Mouse (Mus musculus) kidney, adult 2 months (tissue): ENCODE results near the gene Bmf. TPM values are rescaled to one million over a fixed set of nuclear protein-coding genes. Genes with fewer than 3 reads are reported as not detected.
A peak's percentile ranks its signal among the peaks of the same experiment; 100 is the strongest.

Experiments used
- DNase-seq: peaks from one replicate; pipeline ENCODE4 v3.0.0; 2021
- H3K27ac ChIP-seq: fragments of 200-500 bp; 2 replicates; pipeline ENCODE4 v1.5.1; 2012; ENCODE audit warnings: low read depth, low read length, control low read depth, inconsistent platforms; ENCODE audit not compliant: insufficient read depth
- H3K27me3 ChIP-seq: fragments of 200-500 bp; replicated peaks from 2 replicates; pipeline ENCODE4 v1.6.1; 2012; ENCODE audit warnings: mild to moderate bottlenecking, moderate library complexity, low read length, inconsistent platforms; ENCODE audit not compliant: control insufficient read depth, insufficient read depth
- H3K36me3 ChIP-seq: fragments of 200-500 bp; 2 replicates; pipeline ENCODE4 v1.6.1; 2012; ENCODE audit warnings: mild to moderate bottlenecking, moderate library complexity, low read length, inconsistent platforms; ENCODE audit not compliant: control insufficient read depth, insufficient read depth
- H3K4me1 ChIP-seq: fragments of 200-500 bp; 2 replicates; pipeline ENCODE4 v1.6.1; 2011; ENCODE audit warnings: low read length; ENCODE audit not compliant: control insufficient read depth, insufficient read depth
- H3K4me3 ChIP-seq: fragments of 200-500 bp; 2 replicates; pipeline ENCODE4 v1.5.1; 2011; ENCODE audit warnings: mild to moderate bottlenecking, low read depth, low read length, control low read depth; ENCODE audit not compliant: insufficient read depth
- CTCF ChIP-seq: fragments of 200-500 bp; conservative IDR thresholded peaks from 2 replicates; pipeline ENCODE4 v1.5.1; 2011; ENCODE audit warnings: low read depth, mild to moderate bottlenecking, control low read depth, low read length, moderate library complexity, mixed read lengths; ENCODE audit not compliant: insufficient read depth, insufficient read length
- POLR2A ChIP-seq: fragments of 200-500 bp; IDR thresholded peaks from one replicate; pipeline ENCODE4 v1.6.1; 2011; ENCODE audit warnings: low read depth, low read length, control low read depth
- WGBS: fragments of 180-500 bp; shearing (Covaris S2); methylation state at CpG from one replicate; pipeline ENCODE4 v1.1.7; 2018; 5-methylcytosine and 5-hydroxymethylcytosine counted together
- polyA plus RNA-seq: library from polyadenylated mRNA; depleted of rRNA; stranded (reverse); fragments of >200 nt; gene quantifications from 2 replicates; pipeline ENCODE4 v1.2.3, GENCODE M21; 2012; rRNA removed

The Bmf gene
- polyA plus RNA-seq, 1 experiment = 10.5 TPM

GRCm38 (mm10) chr2:118486933-118487332, 62.6 kb downstream of the Bmf start:
- H3K4me1 ChIP-seq = peaks cover 9% of the 10 kb centered on the region; the same call in 1 of the 2 replicates
- peak; percentile 87 for DNase-seq
- 18% methylated on average over 12 of the region's 12 CpGs for WGBS
- no peaks in the 10 kb centered on the region for H3K36me3 ChIP-seq
- no peak overlapping the region for H3K27ac ChIP-seq
- no peak overlapping the region for H3K4me3 ChIP-seq
- TF ChIP-seq CTCF = peak; percentile 97
- TF ChIP-seq POLR2A = no peak
- H3K27me3 ChIP-seq = no peaks in the 10 kb centered on the region

- H3K36me3 ChIP-seq = no peaks in the 10 kb centered on the region
- TF ChIP-seq CTCF = no peak
- TF ChIP-seq POLR2A = no peak
- H3K4me3 ChIP-seq = no peak overlapping the region
- no peaks in the 10 kb centered on the region for H3K27me3 ChIP-seq
- 74% methylated on average over 3 of the region's 3 CpGs for WGBS
- DNase-seq = no peak
- no peak overlapping the region for H3K27ac ChIP-seq
- H3K4me1 ChIP-seq = peaks cover 4% of the 10 kb centered on the region; the same call in 1 of the 2 replicates
These were observed 64.1 kb downstream of the Bmf start for GRCm38 (mm10) chr2:118485415-118485814.

- 83% methylated on average over 9 of the region's 9 CpGs for WGBS
- no peak overlapping the region for H3K27ac ChIP-seq
- TF ChIP-seq CTCF (no peak), POLR2A (no peak)
- H3K36me3 ChIP-seq = no peaks in the 10 kb centered on the region
- H3K4me3 ChIP-seq = no peak overlapping the region
- peaks cover 3% of the 10 kb centered on the region; the same call in 1 of the 2 replicates for H3K4me1 ChIP-seq
- no peak for DNase-seq
- H3K27me3 ChIP-seq = no peaks in the 10 kb centered on the region
These were observed 65.0 kb downstream of the Bmf start for GRCm38 (mm10) chr2:118484386-118484898.

GRCm38 (mm10) chr2:118483032-118483431, 66.5 kb downstream of the Bmf start:
- Histone ChIP-seq H3K36me3 (no peaks in the 10 kb centered on the region), H3K4me1 (peaks cover 7% of the 10 kb centered on the region; the same call in 1 of the 2 replicates), H3K27ac (no peak overlapping the region), H3K27me3 (no peaks in the 10 kb centered on the region), H3K4me3 (no peak overlapping the region)
- DNase-seq = no peak
- WGBS = 87% methylated on average over 5 of the region's 5 CpGs
- TF ChIP-seq POLR2A (no peak), CTCF (no peak)

- no peak for TF ChIP-seq POLR2A
- TF ChIP-seq CTCF = no peak
- WGBS = 95% methylated on average over 7 of the region's 7 CpGs
- no peak for DNase-seq
- Histone ChIP-seq H3K36me3 (no peaks in the 10 kb centered on the region), H3K4me1 (0 out of 2 replicates have a peak, but pooled peaks cover 3% of the 10 kb centered on the region), H3K27ac (no peak overlapping the region), H3K27me3 (no peaks in the 10 kb centered on the region), H3K4me3 (no peak overlapping the region)
These were observed 68.6 kb downstream of the Bmf start for GRCm38 (mm10) chr2:118480886-118481285.

GRCm38 (mm10) chr2:118479550-118479909, 70.0 kb downstream of the Bmf start, which contains the start of gene Srp14:
Gene Srp14 (minus strand): TSS chr2:118479711.
- peak within 1 kb of the TSS; percentile 86 for H3K4me3 ChIP-seq
- H3K27me3 ChIP-seq = no peaks in the 10 kb centered on the region
- H3K4me1 ChIP-seq = 0 out of 2 replicates have a peak, but pooled peaks cover 3% of the 10 kb centered on the region
- peak; percentile 96 for DNase-seq
- TF ChIP-seq CTCF = no peak
- no peak for TF ChIP-seq POLR2A
- no peaks in the 10 kb centered on the region for H3K36me3 ChIP-seq
- H3K27ac ChIP-seq = peak within 1 kb of the TSS; percentile 50
- under 1% methylated on average over 35 of the region's 35 CpGs for whole genome bisulfite sequencing

- 2% methylated on average over 52 of the region's 52 CpGs for WGBS
- DNase-seq = no peak
- no peaks in the 10 kb centered on the region for H3K36me3 ChIP-seq
- H3K4me3 ChIP-seq = peak overlapping the region; percentile 86
- 0 out of 2 replicates have a peak, but pooled peaks cover 3% of the 10 kb centered on the region for H3K4me1 ChIP-seq
- peak overlapping the region; percentile 50 for H3K27ac ChIP-seq
- no peaks in the 10 kb centered on the region for H3K27me3 ChIP-seq
- no peak for TF ChIP-seq POLR2A
- TF ChIP-seq CTCF = no peak
These were observed 70.5 kb downstream of the Bmf start for GRCm38 (mm10) chr2:118478833-118479549.

Other genes with a start within 250 kb of the Bmf start
- gene Gpr176, start 176.3 kb downstream of the Bmf start, polyA plus RNA-seq = 0.53 and 0.55 TPM in 2 replicates
- gene Eif2ak4, start 161.1 kb downstream of the Bmf start, polyA plus RNA-seq = 8.3 and 9.2 TPM in 2 replicates
- 50.9 and 77.2 TPM in 2 replicates for gene Srp14, start 70.0 kb downstream of the Bmf start, polyA plus RNA-seq
- gene Bub1b, start 48.5 kb upstream of the Bmf start, polyA plus RNA-seq = 0.68 and 0.72 TPM in 2 replicates
- gene Pak6, start 113.6 kb upstream of the Bmf start, polyA plus RNA-seq = 10.9 and 13.7 TPM in 2 replicates
- gene Ankrd63, start 154.3 kb upstream of the Bmf start, polyA plus RNA-seq = 0.03 and 0.05 TPM in 2 replicates
- 1.9 and 3.7 TPM in 2 replicates for gene Plcb2, start 178.8 kb upstream of the Bmf start, polyA plus RNA-seq
- 8.1 and 8.7 TPM in 2 replicates for gene Inafm2, start 196.1 kb upstream of the Bmf start, polyA plus RNA-seq
- 3.4 and 3.6 TPM in 2 replicates for gene Ccdc9b, start 213.0 kb upstream of the Bmf start, polyA plus RNA-seq
- gene Phgr1, start 223.1 kb upstream of the Bmf start, polyA plus RNA-seq = not detected in 2 replicates
- 0.35 and 0.67 TPM in 2 replicates for gene Disp2, start 230.0 kb upstream of the Bmf start, polyA plus RNA-seq